Mouse (Mus musculus): ENCODE measurements around the gene Cep72. TPM values are rescaled to one million over a fixed set of nuclear protein-coding genes. Genes with fewer than 3 reads are reported as not detected.

Cep72 gene
- polyA plus RNA-seq (2012; rRNA removed): 7.2 TPM in 2 replicates

GRCm38 (mm10) chr13:74061613-74062377 lies at the start of gene Cep72:
Gene Cep72 (minus strand): TSS chr13:74062299.

DNA sequence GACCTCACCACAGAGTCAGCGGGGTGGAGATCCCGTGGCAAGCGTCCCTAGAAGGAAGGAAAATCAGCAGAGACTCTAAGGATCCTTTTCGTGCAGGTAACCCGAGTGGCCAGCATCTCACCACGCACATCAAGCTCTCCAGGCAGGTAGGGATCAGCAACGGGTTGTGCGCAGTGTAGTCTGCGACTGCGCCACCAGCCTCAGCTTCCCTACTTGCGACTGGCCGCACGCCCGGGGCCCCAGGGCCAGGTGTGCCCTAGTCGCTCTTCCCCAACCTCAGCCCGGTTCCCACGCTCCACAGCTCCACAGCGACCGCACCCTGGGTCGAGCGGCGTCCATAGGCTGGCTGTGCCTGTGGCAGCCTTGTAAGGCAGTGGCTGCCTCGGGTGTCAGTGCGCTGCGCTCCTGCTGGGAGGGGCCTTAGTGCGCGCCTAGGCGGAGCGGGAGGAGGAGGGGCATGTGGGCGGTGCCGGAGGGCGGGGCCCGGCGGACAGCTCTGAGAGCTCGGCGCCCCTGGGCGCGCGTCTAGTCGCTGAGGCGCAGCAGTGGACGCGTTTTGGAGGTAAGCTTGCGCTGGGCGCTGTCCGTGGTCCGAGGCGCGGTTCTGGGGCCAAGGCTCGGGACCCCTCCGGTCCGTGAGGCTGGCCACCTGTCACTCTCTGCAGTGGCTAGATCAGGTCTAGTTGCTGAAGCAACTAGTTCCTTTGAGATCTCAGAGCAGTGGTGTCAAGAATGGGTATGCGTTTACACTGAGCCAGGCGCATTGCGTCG lies 53.0 kb downstream of the Cep72 start, which contains the start of gene Tppp:
Tppp (plus strand) TSS at position 460 of the 771 bp plus-strand sequence.

Other genes with a start within 250 kb of the Cep72 start
- 23.4 and 25.7 TPM in 2 replicates for gene Nkd2, start 214.7 kb downstream of the Cep72 start, polyA plus RNA-seq (2012; rRNA removed)
- gene Trip13, start 124.5 kb downstream of the Cep72 start, polyA plus RNA-seq (2012; rRNA removed): 7.1 and 8.0 TPM in 2 replicates
- gene Brd9, start 124.5 kb downstream of the Cep72 start, polyA plus RNA-seq (2012; rRNA removed): 150 and 154 TPM in 2 replicates
- gene Zdhhc11, start 98.4 kb downstream of the Cep72 start, polyA plus RNA-seq (2012; rRNA removed): not detected in 2 replicates
- 23.6 and 27.7 TPM in 2 replicates for gene Tppp, start 52.9 kb downstream of the Cep72 start, polyA plus RNA-seq (2012; rRNA removed)
- 0.37 and 0.45 TPM in 2 replicates for gene Slc9a3, start 59.2 kb upstream of the Cep72 start, polyA plus RNA-seq (2012; rRNA removed)
- gene Exoc3, start 146.4 kb upstream of the Cep72 start, polyA plus RNA-seq (2012; rRNA removed): 58.7 and 62.9 TPM in 2 replicates
- gene Ahrr, start 230.0 kb upstream of the Cep72 start, polyA plus RNA-seq (2012; rRNA removed): 2.3 and 2.5 TPM in 2 replicates